Mouse (Mus musculus): ENCODE results near the gene Gpr155.

- TF ChIP-seq CTCF (conservative IDR thresholded peaks at IDR 0.05; ENCODE audit: insufficient read depth, insufficient read length, low read depth, low read length) (no peak), POLR2A (IDR thresholded peaks at IDR 0.05; ENCODE audit: low read depth, low read length) (no peak)
These were observed 8.0 kb downstream of the Gpr155 start for GRCm38 (mm10) chr2:73378326-73378725.

Data from kidney, adult 2 months (tissue).